Mouse (Mus musculus) hindbrain, postnatal 0 days (tissue): ENCODE results near the gene Prr7. TPM values are rescaled to one million over a fixed set of nuclear protein-coding genes. Genes with fewer than 3 reads are reported as not detected.
A peak's percentile ranks its signal among the peaks of the same experiment; 100 is the strongest.

Experiments used
- ATAC-seq: fragments of 200-750 bp; cut with Nextera tagmentation; 2 replicates; pipeline ENCODE4 v1.8.0; 2017; ENCODE audit warnings: mild to moderate bottlenecking, moderate TSS enrichment, moderate library complexity
- DNase-seq: peaks from one replicate; pipeline ENCODE4 v3.0.0-alpha.2; 2015; ENCODE audit warnings: low spot score
- H3K27ac ChIP-seq: fragments of 300-500 bp; sonication (generic); 2 replicates; pipeline ENCODE4 v1.5.1; 2014; ENCODE audit warnings: mild to moderate bottlenecking
- H3K27me3 ChIP-seq: fragments of 300-500 bp; sonication (generic); 2 replicates; pipeline ENCODE4 v1.6.1; 2014; ENCODE audit warnings: low read length, mixed read lengths; ENCODE audit not compliant: insufficient read depth
- H3K36me3 ChIP-seq: fragments of 300-500 bp; sonication (generic); 2 replicates; pipeline ENCODE4 v1.6.1; 2014; ENCODE audit warnings: low read length, mixed read lengths; ENCODE audit not compliant: insufficient read depth
- H3K4me1 ChIP-seq: fragments of 300-500 bp; sonication (generic); 2 replicates; pipeline ENCODE4 v1.6.1; 2014; ENCODE audit warnings: antibody characterized with exemption, low read length, mixed read lengths; ENCODE audit not compliant: insufficient read depth
- H3K4me2 ChIP-seq: fragments of 300-500 bp; sonication (generic); 2 replicates; pipeline ENCODE4 v1.6.1; 2014; ENCODE audit warnings: low read depth, mild to moderate bottlenecking, low read length, moderate library complexity, mixed read lengths
- H3K4me3 ChIP-seq: fragments of 300-500 bp; sonication (generic); 2 replicates; pipeline ENCODE4 v1.5.1; 2014; ENCODE audit warnings: low read length
- H3K9ac ChIP-seq: fragments of 300-500 bp; sonication (generic); replicated peaks from 2 replicates; pipeline ENCODE4 v1.6.1; 2014; ENCODE audit warnings: mild to moderate bottlenecking, low read length, moderate library complexity, mixed read lengths
- H3K9me3 ChIP-seq: fragments of 300-500 bp; sonication (generic); 2 replicates; pipeline ENCODE4 v1.6.1; 2016; ENCODE audit warnings: low read length, mixed read lengths
- CTCF ChIP-seq: IDR thresholded peaks from 2 replicates; pipeline ENCODE4 v1.5.1; 2016; ENCODE audit warnings: antibody characterized with exemption, control low read depth, low read depth
- WGBS: fragments of 180-500 bp; shearing (Covaris S2); extraction: QIAGEN DNeasy Blood & Tissue Kit; methylation state at CpG from one replicate; pipeline ENCODE4 v1.1.7; 2014; 5-methylcytosine and 5-hydroxymethylcytosine counted together
- polyA plus RNA-seq: library from polyadenylated mRNA; unstranded; fragments of >200 nt; fragmentation: Nextera tagmentation; extraction: Ambion mirVana; gene quantifications from 2 replicates; pipeline ENCODE4 v1.2.1, GENCODE M21; 2015
- total RNA-seq: library from RNA; depleted of rRNA; stranded (reverse); fragments of >200 nt; gene quantifications from 2 replicates; pipeline ENCODE4 v1.2.3, GENCODE M21; 2014

Prr7 gene
- total and polyA plus RNA-seq, 2 experiments from 2014 or later = 4.6 to 106 TPM

DNA sequence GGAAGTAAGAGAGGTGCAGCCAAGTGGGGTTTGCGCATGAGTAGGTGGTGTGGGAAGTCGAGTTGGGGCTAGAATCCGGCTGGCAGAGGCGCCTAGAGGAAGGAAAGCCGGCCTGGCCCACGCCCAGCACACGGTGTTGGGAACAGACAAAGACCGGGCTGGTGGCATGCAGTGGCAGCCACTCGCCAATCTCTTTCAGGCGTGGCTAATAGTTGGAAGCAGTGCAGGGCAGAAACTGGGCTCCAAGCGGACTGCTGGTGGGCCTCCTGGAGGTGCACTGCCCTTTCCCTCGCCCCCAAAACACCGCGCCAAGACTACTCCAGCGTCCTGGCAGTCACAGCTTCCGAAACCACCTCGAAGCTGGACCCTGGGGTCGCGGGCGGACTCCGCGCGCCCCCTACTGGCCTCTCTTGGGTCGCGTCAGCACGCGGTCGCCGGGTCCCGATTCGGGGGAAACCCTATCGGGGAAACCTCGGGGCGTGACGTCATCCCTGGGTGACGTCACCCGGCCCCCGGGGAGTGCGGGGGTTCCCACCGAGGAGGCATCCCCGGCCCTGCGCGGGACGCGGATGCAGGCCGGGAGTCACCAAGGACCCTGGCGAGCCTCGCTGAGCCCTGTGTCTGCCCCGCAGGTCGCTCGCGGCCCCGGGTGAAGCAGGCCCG is 7.2 kb downstream of the Prr7 start:
- under 1% methylated on average over 53 of the region's 54 CpGs for WGBS
- peak overlapping the region; percentile 53 for H3K4me3 ChIP-seq
- DNase-seq (peak; percentile 93), ATAC-seq (peak; percentile 77)
- H3K4me2 ChIP-seq = peak overlapping the region; percentile 99
- peaks cover 26% of the 10 kb centered on the region for H3K4me1 ChIP-seq
- TF ChIP-seq CTCF = peak; percentile 94
- H3K9me3 ChIP-seq = no peaks in the 10 kb centered on the region
- H3K27ac ChIP-seq = peak overlapping the region; percentile 89
- H3K36me3 ChIP-seq = peaks cover 8% of the 10 kb centered on the region
- no peaks in the 10 kb centered on the region for H3K27me3 ChIP-seq
- H3K9ac ChIP-seq = peak overlapping the region; percentile 75

DNA sequence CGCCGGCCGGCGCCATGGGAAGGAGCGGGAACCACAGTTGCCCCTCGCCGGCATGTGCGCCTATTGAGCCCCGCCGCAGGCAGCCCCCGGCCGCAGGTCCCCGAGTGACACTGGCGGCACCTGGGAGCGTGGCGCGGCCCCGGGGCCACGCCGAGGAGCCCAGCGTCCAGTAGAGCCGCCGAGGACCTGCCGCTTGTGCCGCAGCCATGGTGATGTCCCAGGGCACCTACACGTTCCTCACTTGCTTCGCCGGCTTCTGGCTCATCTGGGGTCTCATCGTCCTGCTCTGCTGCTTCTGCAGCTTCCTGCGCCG is 7.7 kb downstream of the Prr7 start:
- Histone ChIP-seq H3K4me3 (peak overlapping the region; percentile 53), H3K4me1 (peaks cover 26% of the 10 kb centered on the region), H3K27me3 (no peaks in the 10 kb centered on the region), H3K9me3 (no peaks in the 10 kb centered on the region), H3K4me2 (peak overlapping the region; percentile 99), H3K36me3 (peaks cover 12% of the 10 kb centered on the region), H3K27ac (peak overlapping the region; percentile 89), H3K9ac (peak overlapping the region; percentile 75)
- DNase-seq (no peak), ATAC-seq (peak; percentile 11)
- WGBS = 0% methylated on average over 24 of the region's 31 CpGs
- TF ChIP-seq CTCF = no peak

DNA sequence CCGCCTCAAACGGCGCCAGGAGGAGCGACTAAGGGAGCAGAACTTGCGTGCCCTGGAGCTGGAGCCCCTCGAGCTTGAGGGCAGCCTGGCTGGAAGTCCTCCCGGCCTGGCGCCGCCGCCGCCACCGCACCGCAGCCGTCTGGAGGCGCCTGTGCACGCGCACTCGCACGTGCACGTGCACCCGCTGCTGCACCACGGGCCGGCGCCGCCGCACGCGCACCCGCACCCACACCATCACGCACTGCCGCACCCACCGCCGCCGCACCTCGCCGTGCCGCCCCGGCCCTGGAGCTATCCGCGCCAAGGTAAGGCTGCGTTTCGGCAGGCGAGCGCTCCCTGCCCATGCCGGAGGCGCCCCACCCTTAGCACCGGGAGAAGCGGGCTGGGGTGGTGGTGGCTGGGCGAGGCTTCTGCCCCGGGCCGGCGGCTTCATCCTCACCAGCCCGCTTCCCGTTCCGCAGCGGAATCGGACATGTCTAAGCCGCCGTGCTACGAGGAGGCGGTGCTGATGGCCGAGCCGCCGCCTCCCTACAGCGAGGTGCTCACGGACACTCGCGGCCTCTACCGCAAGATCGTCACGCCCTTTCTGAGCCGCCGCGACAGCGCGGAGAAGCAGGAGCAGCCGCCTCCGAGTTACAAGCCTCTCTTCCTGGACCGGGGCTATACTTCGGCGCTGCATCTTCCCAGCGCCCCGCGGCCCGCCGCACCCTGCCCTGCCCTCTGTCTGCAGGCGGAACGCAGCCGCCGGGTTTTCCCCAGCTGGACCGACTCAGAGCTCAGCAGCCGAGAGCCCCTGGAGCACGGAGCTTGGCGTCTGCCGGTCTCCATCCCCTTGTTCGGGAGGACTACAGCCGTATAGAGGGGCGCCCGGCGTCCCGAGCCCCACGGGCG is 8.3 kb downstream of the Prr7 start:
- H3K4me3 ChIP-seq = peak overlapping the region; percentile 53
- H3K9me3 ChIP-seq = no peaks in the 10 kb centered on the region
- H3K4me1 ChIP-seq = peaks cover 26% of the 10 kb centered on the region
- peak overlapping the region; percentile 89 for H3K27ac ChIP-seq
- DNase-seq (peak; percentile 86), ATAC-seq (peak; percentile 30)
- peak overlapping the region; percentile 75 for H3K9ac ChIP-seq
- under 1% methylated on average over 93 of the region's 103 CpGs for WGBS
- H3K27me3 ChIP-seq = no peaks in the 10 kb centered on the region
- H3K36me3 ChIP-seq = peaks cover 17% of the 10 kb centered on the region
- TF ChIP-seq CTCF = no peak; the same call in 1 of the 2 replicates
- H3K4me2 ChIP-seq = peak overlapping the region; percentile 99

DNA sequence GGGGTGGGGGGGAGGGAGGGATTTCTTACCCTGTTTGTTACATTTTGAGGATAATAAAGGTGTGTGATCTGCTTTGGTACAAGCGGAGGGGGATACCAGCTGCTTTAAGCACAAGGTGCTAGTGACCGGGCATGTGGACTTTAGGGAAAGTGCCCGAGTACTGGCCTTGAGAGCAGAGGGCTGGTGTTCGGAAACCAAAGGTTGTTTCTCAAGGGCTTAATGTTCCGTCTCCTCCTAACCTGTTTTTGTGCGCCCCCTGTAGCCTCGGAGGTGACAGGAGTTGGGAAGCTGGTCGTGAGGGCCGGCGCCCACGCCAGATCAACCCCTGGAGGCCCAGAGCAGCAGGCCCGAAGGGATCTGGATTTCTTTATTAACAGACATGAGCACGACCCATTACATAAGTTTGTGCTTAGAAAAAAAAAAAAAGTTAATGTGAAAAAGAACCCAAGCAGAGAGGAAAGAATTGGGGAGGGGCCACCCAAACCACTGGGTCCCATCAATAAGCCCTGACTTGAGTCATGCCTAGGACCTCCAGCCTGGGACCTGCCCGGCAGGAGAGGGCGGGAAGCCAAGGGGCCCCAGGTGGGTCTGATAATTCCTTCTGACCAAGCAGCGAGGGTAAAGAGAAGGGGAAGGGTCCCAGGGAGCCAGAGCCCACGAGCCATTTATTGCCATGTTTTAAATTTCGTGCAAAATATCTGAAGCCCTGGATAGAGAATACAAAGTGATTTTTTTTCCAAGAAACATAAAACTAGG is 9.2 kb downstream of the Prr7 start:
- Histone ChIP-seq H3K9me3 (no peaks in the 10 kb centered on the region), H3K4me3 (peak overlapping the region; percentile 53), H3K36me3 (peaks cover 21% of the 10 kb centered on the region), H3K27ac (peak overlapping the region; percentile 89), H3K4me2 (peak overlapping the region; percentile 99), H3K4me1 (peaks cover 26% of the 10 kb centered on the region), H3K9ac (peak overlapping the region; percentile 75), H3K27me3 (no peaks in the 10 kb centered on the region)
- peak; percentile 51 for DNase-seq
- TF ChIP-seq CTCF = peak; percentile 34; the same call in 1 of the 2 replicates
- no peak for ATAC-seq
- 20% methylated on average over 18 of the region's 18 CpGs for WGBS

DNA sequence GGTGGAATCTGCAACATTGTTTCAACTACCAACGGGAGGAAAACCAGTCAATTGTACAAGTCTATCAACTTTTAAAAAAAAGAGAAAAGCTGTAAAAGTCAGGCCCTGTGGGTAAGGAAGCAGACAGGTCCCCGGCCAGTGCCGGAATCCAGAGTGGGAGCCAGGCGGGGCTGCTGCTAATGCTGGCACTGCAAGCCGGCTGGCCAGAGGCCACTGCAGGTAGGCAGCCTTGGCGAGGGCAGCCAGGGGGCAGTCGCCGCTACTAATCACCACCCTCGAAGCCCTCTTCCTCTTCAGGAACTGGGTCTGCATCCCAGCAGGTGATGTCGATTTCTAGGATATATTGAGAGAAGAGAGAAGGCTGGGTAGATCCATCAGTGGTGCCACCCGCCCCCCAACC is 9.9 kb downstream of the Prr7 start:
- H3K9ac ChIP-seq = no peak overlapping the region
- peak overlapping the region; percentile 52 for H3K27ac ChIP-seq
- DNase-seq (peak; percentile 36), ATAC-seq (no peak)
- no peak overlapping the region for H3K4me3 ChIP-seq
- no peaks in the 10 kb centered on the region for H3K9me3 ChIP-seq
- no peaks in the 10 kb centered on the region for H3K27me3 ChIP-seq
- peak overlapping the region; percentile 23; the same call in 1 of the 2 replicates for H3K4me2 ChIP-seq
- TF ChIP-seq CTCF = peak; percentile 44; the same call in 1 of the 2 replicates
- peaks cover 22% of the 10 kb centered on the region for H3K4me1 ChIP-seq
- 35% methylated on average over 11 of the region's 11 CpGs for whole genome bisulfite sequencing
- H3K36me3 ChIP-seq = peaks cover 25% of the 10 kb centered on the region

DNA sequence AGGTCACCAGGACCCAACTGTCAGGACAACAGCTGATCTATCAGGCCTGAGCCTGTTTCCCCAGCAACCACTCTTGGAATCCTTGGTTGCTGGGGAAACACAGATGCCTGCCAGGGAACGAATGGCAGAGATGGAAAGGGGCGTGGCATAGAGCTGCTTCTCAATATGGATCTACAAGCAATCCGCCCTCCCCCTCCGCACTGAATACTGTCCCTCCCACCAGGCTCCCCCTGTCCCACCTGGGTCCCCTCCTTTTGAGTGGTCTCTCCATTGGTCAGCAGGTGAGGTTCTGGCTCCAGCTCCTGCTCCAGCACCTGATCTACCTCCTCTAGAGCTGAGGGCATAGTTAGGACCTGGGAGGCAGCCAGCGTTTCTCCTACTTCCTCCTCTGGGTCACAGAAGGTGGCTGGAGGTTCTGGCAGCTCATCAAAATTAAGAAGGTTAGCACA is 10.6 kb downstream of the Prr7 start:
- WGBS = 3% methylated on average over 5 of the region's 5 CpGs
- peaks cover 32% of the 10 kb centered on the region for H3K36me3 ChIP-seq
- H3K4me2 ChIP-seq = 0 out of 2 replicates have a peak overlapping the region, but pooled peaks have one; percentile 16
- peak overlapping the region; percentile 56; the same call in 1 of the 2 replicates for H3K27ac ChIP-seq
- 0 out of 2 replicates have a peak overlapping the region, but pooled peaks have one; percentile 9 for H3K9ac ChIP-seq
- no peak for TF ChIP-seq CTCF
- H3K4me1 ChIP-seq = peaks cover 19% of the 10 kb centered on the region
- H3K4me3 ChIP-seq = no peak overlapping the region
- no peaks in the 10 kb centered on the region for H3K9me3 ChIP-seq
- no peaks in the 10 kb centered on the region for H3K27me3 ChIP-seq
- ATAC-seq (peak; percentile 46), DNase-seq (peak; percentile 89)
